Mouse (Mus musculus): Measurements from ENCODE around the gene Mfsd2b. TPM values are rescaled to one million over a fixed set of nuclear protein-coding genes. Genes with fewer than 3 reads are reported as not detected.
A peak's percentile ranks its signal among the peaks of the same experiment; 100 is the strongest.

Mfsd2b gene
- 0.55 and 0.61 TPM in 2 replicates for polyA plus RNA-seq (2015; fragmentation: Nextera tagmentation; extraction: Ambion mirVana)

DNA sequence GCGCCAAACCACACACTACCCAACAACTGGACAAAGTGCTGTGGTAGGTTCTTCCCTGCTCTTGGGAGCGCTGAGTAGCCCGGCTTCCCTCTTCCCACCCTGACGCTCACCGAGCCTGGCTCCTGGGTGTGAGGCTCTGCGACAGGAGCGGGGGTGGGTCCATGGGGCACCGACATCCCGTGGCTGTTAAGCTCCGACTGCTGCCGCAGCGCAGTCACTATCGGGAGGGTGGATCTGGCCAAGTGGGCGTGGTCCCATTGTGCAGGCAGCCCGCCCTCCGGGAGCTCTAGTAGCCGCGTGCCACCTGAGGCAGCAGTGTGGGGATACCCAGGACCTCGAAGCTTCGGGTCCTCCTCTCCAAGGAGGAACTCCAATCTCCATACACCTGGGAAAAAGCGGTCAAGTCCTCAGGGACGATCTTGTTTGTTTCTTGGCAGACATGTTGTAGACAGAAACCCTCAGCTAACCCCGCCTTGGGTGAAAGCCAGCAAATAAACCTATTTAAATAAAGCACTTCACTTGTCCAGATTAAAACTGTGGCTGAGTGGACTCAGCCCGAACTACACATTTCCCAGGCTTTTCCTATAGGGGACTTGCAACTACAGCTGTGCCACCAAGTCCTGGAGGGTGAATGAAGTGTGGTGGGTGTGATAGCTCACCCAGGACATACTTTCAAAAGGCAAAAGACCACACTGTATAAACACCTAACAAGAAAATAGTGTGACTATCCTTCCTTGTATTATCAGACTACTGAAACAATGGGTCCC, at the start of gene Mfsd2b:
TSS of gene Mfsd2b (minus strand) at position 199 of the 767 bp plus-strand sequence.
- Histone ChIP-seq H3K36me3 (ENCODE audit: control insufficient read depth, insufficient read depth) (peaks cover 2% of the 10 kb centered on the region), H3K4me1 (replicated peaks; ENCODE audit: control insufficient read depth, insufficient read depth, low read length) (0 out of 2 replicates have a peak, but pooled peaks cover 3% of the 10 kb centered on the region), H3K27ac (ENCODE audit: low read depth, low read length) (no peak within 1 kb of the TSS), H3K9me3 (ENCODE audit: control insufficient read depth) (no peaks in the 10 kb centered on the region), H3K9ac (ENCODE audit: low read depth, low read length) (no peak within 1 kb of the TSS), H3K4me3 (ENCODE audit: low read depth, low read length) (peak within 1 kb of the TSS; percentile 21), H3K4me2 (replicated peaks; ENCODE audit: low read depth) (peak within 1 kb of the TSS; percentile 63), H3K27me3 (replicated peaks; ENCODE audit: control insufficient read depth, insufficient read depth, low read length) (no peaks in the 10 kb centered on the region)
- ATAC-seq: peak; percentile 84
- TF ChIP-seq CTCF (IDR thresholded peaks at IDR 0.05; ENCODE audit: low read depth): no peak
- WGBS: under 1% methylated on average over 24 of the region's 24 CpGs

DNA sequence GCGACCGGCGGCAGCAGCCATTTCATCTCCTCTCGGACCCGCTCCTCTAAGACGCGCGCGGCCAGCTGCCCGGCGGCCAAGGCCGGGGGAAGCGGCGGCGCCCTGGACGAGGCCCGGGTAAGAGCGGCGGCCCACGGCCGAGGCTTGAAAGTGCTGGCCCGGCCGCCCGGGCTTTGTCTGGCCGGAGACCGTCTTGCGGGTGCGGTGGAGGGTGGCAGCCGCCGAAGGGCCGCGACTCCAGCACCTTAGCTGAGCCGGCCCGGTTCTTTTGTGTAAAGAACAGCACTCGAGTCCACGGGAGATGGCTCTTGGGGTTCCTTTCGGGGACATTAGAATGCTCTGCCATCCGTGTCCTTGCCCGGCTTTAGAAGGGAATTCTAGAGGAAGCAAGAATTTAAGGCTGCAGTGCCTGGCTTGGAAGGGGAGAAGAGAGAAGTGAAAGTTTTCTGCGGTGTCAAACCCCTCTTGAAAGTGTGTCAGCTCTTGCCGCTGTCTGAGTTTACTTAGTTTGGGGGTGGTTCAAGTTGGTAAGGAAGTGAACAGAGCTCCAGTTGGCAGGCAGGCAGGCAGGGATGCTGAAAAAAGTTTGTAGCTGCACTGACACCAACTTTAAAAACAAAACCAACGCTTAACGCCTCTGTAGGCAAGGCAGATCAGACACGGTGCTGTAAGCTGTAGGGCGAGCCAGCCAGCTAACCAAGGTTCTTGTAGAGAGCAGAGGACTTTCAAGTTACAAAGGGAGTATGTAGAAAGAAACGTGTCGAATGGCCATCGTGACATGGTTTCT, 43.8 kb upstream of the Mfsd2b start:
- no peak; the same call in 1 of the 2 replicates for ATAC-seq
- H3K4me1 ChIP-seq (replicated peaks; ENCODE audit: control insufficient read depth, insufficient read depth, low read length): 0 out of 2 replicates have a peak, but pooled peaks cover 2% of the 10 kb centered on the region
- under 1% methylated on average over 39 of the region's 48 CpGs for WGBS
- no peaks in the 10 kb centered on the region for H3K27me3 ChIP-seq (replicated peaks; ENCODE audit: control insufficient read depth, insufficient read depth, low read length)
- no peaks in the 10 kb centered on the region for H3K36me3 ChIP-seq (ENCODE audit: control insufficient read depth, insufficient read depth)
- H3K4me3 ChIP-seq (ENCODE audit: low read depth, low read length): peak overlapping the region; percentile 94
- H3K9ac ChIP-seq (ENCODE audit: low read depth, low read length): peak overlapping the region; percentile 99
- H3K27ac ChIP-seq (ENCODE audit: low read depth, low read length): peak overlapping the region; percentile 99
- no peak for TF ChIP-seq CTCF (IDR thresholded peaks at IDR 0.05; ENCODE audit: low read depth)
- H3K9me3 ChIP-seq (ENCODE audit: control insufficient read depth): no peaks in the 10 kb centered on the region
- peak overlapping the region; percentile 70 for H3K4me2 ChIP-seq (replicated peaks; ENCODE audit: low read depth)

DNA sequence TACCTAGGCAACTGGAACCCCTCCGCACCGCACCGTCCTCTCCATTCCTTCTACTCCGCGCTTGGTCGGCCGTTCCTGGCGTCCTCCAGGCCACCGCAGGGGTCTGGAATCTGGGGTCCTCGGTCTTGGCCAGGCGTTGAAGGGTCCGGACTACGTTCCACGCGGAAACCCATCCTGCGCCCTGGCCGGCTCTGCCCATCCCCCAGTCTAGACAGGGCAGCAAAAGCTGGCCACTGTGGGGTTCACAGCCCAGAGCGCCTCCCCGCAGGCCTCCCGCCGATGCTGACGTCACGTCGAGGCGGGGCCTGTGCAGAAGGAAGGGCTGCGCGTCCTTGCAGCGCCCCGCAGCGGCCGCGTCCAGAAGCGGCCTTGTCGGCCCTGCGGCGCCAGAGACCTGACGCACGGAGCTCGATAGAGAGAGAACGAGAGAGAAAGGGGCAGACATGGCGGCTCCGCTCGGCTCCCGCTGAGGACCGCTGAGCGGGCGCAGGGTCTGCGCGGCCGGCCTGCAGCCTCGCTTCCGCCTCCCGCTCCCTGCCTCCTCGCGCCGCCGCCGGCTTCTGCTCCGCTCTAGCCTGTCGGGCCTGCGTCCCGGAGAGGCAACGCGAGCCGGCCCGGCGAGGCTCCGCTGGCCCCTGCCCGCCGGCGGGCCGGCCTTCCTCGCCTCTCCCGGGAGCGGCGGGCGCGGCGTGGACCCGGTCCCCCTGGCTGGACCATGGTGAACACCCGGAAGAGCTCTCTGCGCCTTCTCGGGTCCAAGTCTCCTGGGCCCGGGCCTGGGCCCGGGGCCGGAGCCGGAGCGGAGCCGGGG, 43.0 kb upstream of the Mfsd2b start, which contains the start of gene Atad2b:
TSS of gene Atad2b (plus strand) at position 360 of the 811 bp plus-strand sequence.
- WGBS: 1% methylated on average over 62 of the region's 89 CpGs
- H3K4me3 ChIP-seq (ENCODE audit: low read depth, low read length): peak within 1 kb of the TSS; percentile 94
- peak; percentile 100 for TF ChIP-seq CTCF (IDR thresholded peaks at IDR 0.05; ENCODE audit: low read depth)
- H3K4me2 ChIP-seq (replicated peaks; ENCODE audit: low read depth): peak within 1 kb of the TSS; percentile 70
- peak within 1 kb of the TSS; percentile 99 for H3K27ac ChIP-seq (ENCODE audit: low read depth, low read length)
- peak within 1 kb of the TSS; percentile 99 for H3K9ac ChIP-seq (ENCODE audit: low read depth, low read length)
- no peaks in the 10 kb centered on the region for H3K36me3 ChIP-seq (ENCODE audit: control insufficient read depth, insufficient read depth)
- 0 out of 2 replicates have a peak, but pooled peaks cover 3% of the 10 kb centered on the region for H3K4me1 ChIP-seq (replicated peaks; ENCODE audit: control insufficient read depth, insufficient read depth, low read length)
- no peaks in the 10 kb centered on the region for H3K9me3 ChIP-seq (ENCODE audit: control insufficient read depth)
- H3K27me3 ChIP-seq (replicated peaks; ENCODE audit: control insufficient read depth, insufficient read depth, low read length): no peaks in the 10 kb centered on the region
- peak; percentile 95 for ATAC-seq

DNA sequence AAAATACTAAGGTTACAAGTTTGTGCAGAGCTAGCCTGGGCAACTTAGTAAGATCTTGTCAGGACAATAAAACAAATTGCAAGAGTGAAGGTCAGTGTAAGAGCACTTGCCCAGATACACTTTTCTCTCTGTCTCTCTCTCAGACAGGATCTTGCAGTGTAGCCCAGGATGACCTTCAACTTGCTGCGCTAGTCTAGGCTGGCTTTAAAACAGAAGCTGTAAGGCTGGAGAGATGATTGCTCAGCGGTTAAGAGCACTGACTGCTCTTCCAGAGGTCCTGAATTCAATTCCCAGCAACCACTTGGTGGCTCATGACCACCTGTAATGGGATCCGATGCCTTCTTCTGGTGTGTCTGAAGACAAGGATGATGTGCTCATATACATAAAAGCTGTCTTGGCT, 40.8 kb upstream of the Mfsd2b start:
- Histone ChIP-seq H3K9ac (ENCODE audit: low read depth, low read length) (no peak overlapping the region), H3K4me3 (ENCODE audit: low read depth, low read length) (no peak overlapping the region), H3K27me3 (replicated peaks; ENCODE audit: control insufficient read depth, insufficient read depth, low read length) (no peaks in the 10 kb centered on the region), H3K9me3 (ENCODE audit: control insufficient read depth) (no peaks in the 10 kb centered on the region), H3K27ac (ENCODE audit: low read depth, low read length) (no peak overlapping the region), H3K4me1 (replicated peaks; ENCODE audit: control insufficient read depth, insufficient read depth, low read length) (0 out of 2 replicates have a peak, but pooled peaks cover 3% of the 10 kb centered on the region), H3K36me3 (ENCODE audit: control insufficient read depth, insufficient read depth) (no peaks in the 10 kb centered on the region), H3K4me2 (replicated peaks; ENCODE audit: low read depth) (no peak overlapping the region)
- no peak for TF ChIP-seq CTCF (IDR thresholded peaks at IDR 0.05; ENCODE audit: low read depth)
- no peak for ATAC-seq
- WGBS: 70% methylated on average over 3 of the region's 3 CpGs

DNA sequence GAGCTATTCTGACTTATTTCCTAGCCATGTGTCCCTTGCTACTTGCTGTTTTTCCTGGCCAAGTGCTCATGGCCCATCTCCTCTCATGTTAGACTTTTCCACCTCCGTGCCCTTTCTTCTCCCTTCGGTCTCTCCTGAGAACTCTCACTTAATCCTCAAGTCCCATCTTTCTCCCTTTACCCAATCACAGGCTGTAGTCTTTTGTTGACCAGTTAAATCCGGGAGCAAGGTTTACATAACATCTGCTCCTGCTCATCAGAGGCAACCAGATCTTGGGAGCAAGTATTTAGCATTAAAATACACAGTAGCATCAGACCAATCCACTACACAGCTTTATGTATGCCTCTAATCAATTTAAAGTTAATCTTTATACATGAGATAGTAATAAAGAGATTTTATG, 40.3 kb upstream of the Mfsd2b start:
- Histone ChIP-seq H3K27ac (ENCODE audit: low read depth, low read length) (no peak overlapping the region), H3K9me3 (ENCODE audit: control insufficient read depth) (no peaks in the 10 kb centered on the region), H3K4me3 (ENCODE audit: low read depth, low read length) (no peak overlapping the region), H3K4me2 (replicated peaks; ENCODE audit: low read depth) (no peak overlapping the region), H3K9ac (ENCODE audit: low read depth, low read length) (no peak overlapping the region), H3K4me1 (replicated peaks; ENCODE audit: control insufficient read depth, insufficient read depth, low read length) (0 out of 2 replicates have a peak, but pooled peaks cover 3% of the 10 kb centered on the region), H3K36me3 (ENCODE audit: control insufficient read depth, insufficient read depth) (no peaks in the 10 kb centered on the region), H3K27me3 (replicated peaks; ENCODE audit: control insufficient read depth, insufficient read depth, low read length) (no peaks in the 10 kb centered on the region)
- 57% methylated on average over 3 of the region's 3 CpGs for WGBS
- ATAC-seq: no peak
- no peak for TF ChIP-seq CTCF (IDR thresholded peaks at IDR 0.05; ENCODE audit: low read depth)

Data from intestine, postnatal 0 days (tissue).